Mouse (Mus musculus) midbrain, embryonic 13.5 days (tissue): ENCODE measurements around the gene Relch. TPM values are rescaled to one million over a fixed set of nuclear protein-coding genes. Genes with fewer than 3 reads are reported as not detected.
A peak's percentile ranks its signal among the peaks of the same experiment; 100 is the strongest.
"Not testable (repeated sequence)": the region's sequence is repeated elsewhere in the genome, so short reads cannot be mapped to it uniquely, and the experiment has no call there.

Experiments
- ATAC-seq: fragments of 200-750 bp; cut with Nextera tagmentation; 2 replicates; pipeline ENCODE4 v1.8.0; 2017; ENCODE audit warnings: mild to moderate bottlenecking, moderate TSS enrichment, moderate library complexity
- H3K27ac ChIP-seq: fragments of 300-500 bp; sonication (generic); 2 replicates; pipeline ENCODE4 v1.5.1; 2015; ENCODE audit warnings: inconsistent platforms, mild to moderate bottlenecking, moderate library complexity
- H3K27me3 ChIP-seq: fragments of 300-500 bp; sonication (generic); 2 replicates; pipeline ENCODE4 v1.6.1; 2015; ENCODE audit warnings: mild to moderate bottlenecking, inconsistent platforms
- H3K36me3 ChIP-seq: fragments of 300-500 bp; sonication (generic); 2 replicates; pipeline ENCODE4 v1.6.1; 2015; ENCODE audit warnings: mild to moderate bottlenecking, inconsistent platforms
- H3K4me1 ChIP-seq: fragments of 300-500 bp; sonication (generic); replicated peaks from 2 replicates; pipeline ENCODE4 v1.6.1; 2015; ENCODE audit warnings: inconsistent platforms
- H3K4me2 ChIP-seq: fragments of 300-500 bp; sonication (generic); replicated peaks from 2 replicates; pipeline ENCODE4 v1.6.1; 2015; ENCODE audit warnings: moderate library complexity, mild to moderate bottlenecking, inconsistent platforms
- H3K4me3 ChIP-seq: fragments of 300-500 bp; sonication (generic); replicated peaks from 2 replicates; pipeline ENCODE4 v1.5.1; 2015; ENCODE audit warnings: mild to moderate bottlenecking, inconsistent platforms
- H3K9ac ChIP-seq: fragments of 300-500 bp; sonication (generic); replicated peaks from 2 replicates; pipeline ENCODE4 v1.6.1; 2015; ENCODE audit warnings: mild to moderate bottlenecking, inconsistent platforms
- H3K9me3 ChIP-seq: fragments of 300-500 bp; sonication (generic); 2 replicates; pipeline ENCODE4 v1.6.1; 2016; ENCODE audit warnings: mild to moderate bottlenecking, inconsistent platforms
- WGBS: fragments of 180-500 bp; shearing (Covaris S2); methylation state at CpG from one replicate; pipeline ENCODE4 v1.1.7; 2015; 5-methylcytosine and 5-hydroxymethylcytosine counted together
- polyA plus RNA-seq: library from polyadenylated mRNA; unstranded; fragments of >200 nt; fragmentation: Nextera tagmentation; extraction: Ambion mirVana; gene quantifications from 2 replicates; pipeline ENCODE4 v1.2.1, GENCODE M21; 2015

Gene Relch
- polyA plus RNA-seq, 1 experiment from 2014 or later: 40.8 TPM

- no peak overlapping the region for H3K4me2 ChIP-seq
- H3K27ac ChIP-seq: no peak overlapping the region
- H3K4me3 ChIP-seq: no peak overlapping the region
- H3K36me3 ChIP-seq: peaks cover 55% of the 10 kb centered on the region
- over 99% methylated on average over 4 of the region's 4 CpGs for WGBS
- no peaks in the 10 kb centered on the region for H3K4me1 ChIP-seq
- no peaks in the 10 kb centered on the region for H3K9me3 ChIP-seq
- no peak overlapping the region for H3K9ac ChIP-seq
- ATAC-seq: no peak
- H3K27me3 ChIP-seq: no peaks in the 10 kb centered on the region
These were observed 84.6 kb downstream of the Relch start for GRCm38 (mm10) chr1:105748091-105748799.

GRCm38 (mm10) chr1:105752196-105752595 lies 88.5 kb downstream of the Relch start:
- no peaks in the 10 kb centered on the region for H3K4me1 ChIP-seq
- peaks cover 38% of the 10 kb centered on the region for H3K36me3 ChIP-seq
- no peak overlapping the region for H3K4me2 ChIP-seq
- H3K9ac ChIP-seq: no peak overlapping the region
- no peak for ATAC-seq
- H3K27ac ChIP-seq: no peak overlapping the region
- no peaks in the 10 kb centered on the region for H3K9me3 ChIP-seq
- no peak overlapping the region for H3K4me3 ChIP-seq
- WGBS: 87% methylated on average over 4 of the region's 4 CpGs
- no peaks in the 10 kb centered on the region for H3K27me3 ChIP-seq

GRCm38 (mm10) chr1:105752944-105753343 lies 89.3 kb downstream of the Relch start:
- WGBS: 94% methylated on average over 1 of the region's 1 CpGs
- no peak overlapping the region for H3K4me2 ChIP-seq
- no peak overlapping the region for H3K4me3 ChIP-seq
- H3K4me1 ChIP-seq: no peaks in the 10 kb centered on the region
- H3K27ac ChIP-seq: no peak overlapping the region
- no peaks in the 10 kb centered on the region for H3K27me3 ChIP-seq
- H3K9me3 ChIP-seq: no peaks in the 10 kb centered on the region
- H3K36me3 ChIP-seq: peaks cover 37% of the 10 kb centered on the region
- H3K9ac ChIP-seq: no peak overlapping the region
- ATAC-seq: no peak

GRCm38 (mm10) chr1:105758798-105759197 lies 95.1 kb downstream of the Relch start:
- H3K27ac ChIP-seq: no peak overlapping the region
- H3K27me3 ChIP-seq: no peaks in the 10 kb centered on the region
- WGBS: 95% methylated on average over 4 of the region's 4 CpGs
- no peak overlapping the region for H3K4me2 ChIP-seq
- no peaks in the 10 kb centered on the region for H3K4me1 ChIP-seq
- H3K9me3 ChIP-seq: peaks cover 7% of the 10 kb centered on the region; the same call in 1 of the 2 replicates
- no peak overlapping the region for H3K4me3 ChIP-seq
- H3K36me3 ChIP-seq: peaks cover 5% of the 10 kb centered on the region; the same call in 1 of the 2 replicates
- no peak overlapping the region for H3K9ac ChIP-seq
- ATAC-seq: no peak

- Histone ChIP-seq H3K4me3 (no peak overlapping the region), H3K9ac (no peak overlapping the region), H3K27ac (no peak overlapping the region), H3K9me3 (peaks cover 7% of the 10 kb centered on the region; the same call in 1 of the 2 replicates), H3K36me3 (peaks cover 1% of the 10 kb centered on the region; the same call in 1 of the 2 replicates), H3K4me2 (no peak overlapping the region), H3K27me3 (no peaks in the 10 kb centered on the region), H3K4me1 (no peaks in the 10 kb centered on the region)
- 89% methylated on average over 3 of the region's 3 CpGs for WGBS
- no peak for ATAC-seq
These were observed 95.9 kb downstream of the Relch start for GRCm38 (mm10) chr1:105759422-105760165.

GRCm38 (mm10) chr1:105765586-105765985 lies 101.9 kb downstream of the Relch start:
- no peak for ATAC-seq
- H3K4me2 ChIP-seq: no peak overlapping the region
- H3K36me3 ChIP-seq: no peaks in the 10 kb centered on the region
- H3K4me1 ChIP-seq: no peaks in the 10 kb centered on the region
- H3K27me3 ChIP-seq: no peaks in the 10 kb centered on the region
- no peak overlapping the region for H3K4me3 ChIP-seq
- WGBS: 76% methylated on average over 8 of the region's 8 CpGs
- H3K27ac ChIP-seq: no peak overlapping the region
- H3K9ac ChIP-seq: no peak overlapping the region
- peaks cover 7% of the 10 kb centered on the region; the same call in 1 of the 2 replicates for H3K9me3 ChIP-seq

GRCm38 (mm10) chr1:105766099-105766498 lies 102.4 kb downstream of the Relch start:
- not testable (repeated sequence) for ATAC-seq, H3K4me2 ChIP-seq
- WGBS: 92% methylated on average over 9 of the region's 9 CpGs

GRCm38 (mm10) chr1:105768397-105768796 lies 104.7 kb downstream of the Relch start:
- Histone ChIP-seq H3K9ac (no peak overlapping the region), H3K9me3 (no peaks in the 10 kb centered on the region), H3K27ac (no peak overlapping the region), H3K4me3 (no peak overlapping the region), H3K27me3 (no peaks in the 10 kb centered on the region), H3K4me2 (no peak overlapping the region), H3K36me3 (no peaks in the 10 kb centered on the region), H3K4me1 (no peaks in the 10 kb centered on the region)
- no peak for ATAC-seq
- WGBS: 94% methylated on average over 2 of the region's 2 CpGs

More at GRCm38 (mm10) chr1:105766099-105766498, 102.4 kb downstream of the Relch start:
- not testable (repeated sequence) for H3K9me3 ChIP-seq, H3K27ac ChIP-seq, H3K27me3 ChIP-seq, H3K9ac ChIP-seq, H3K4me1 ChIP-seq, H3K36me3 ChIP-seq, H3K4me3 ChIP-seq

- no peak overlapping the region for H3K9ac ChIP-seq
- no peak overlapping the region for H3K27ac ChIP-seq
- H3K27me3 ChIP-seq: no peaks in the 10 kb centered on the region
- no peaks in the 10 kb centered on the region for H3K9me3 ChIP-seq
- 87% methylated on average over 2 of the region's 2 CpGs for WGBS
- H3K36me3 ChIP-seq: no peaks in the 10 kb centered on the region
- H3K4me2 ChIP-seq: no peak overlapping the region
- no peak overlapping the region for H3K4me3 ChIP-seq
- H3K4me1 ChIP-seq: no peaks in the 10 kb centered on the region
- ATAC-seq: no peak
These were observed 107.0 kb downstream of the Relch start for GRCm38 (mm10) chr1:105770685-105771084.

GRCm38 (mm10) chr1:105776426-105776825 lies 112.8 kb downstream of the Relch start:
- H3K9me3 ChIP-seq: no peaks in the 10 kb centered on the region
- WGBS: 90% methylated on average over 4 of the region's 4 CpGs
- H3K27ac ChIP-seq: no peak overlapping the region
- no peak for ATAC-seq
- H3K9ac ChIP-seq: no peak overlapping the region
- H3K4me3 ChIP-seq: no peak overlapping the region
- H3K4me2 ChIP-seq: no peak overlapping the region
- H3K27me3 ChIP-seq: peaks cover 21% of the 10 kb centered on the region
- H3K4me1 ChIP-seq: peaks cover 10% of the 10 kb centered on the region
- no peaks in the 10 kb centered on the region for H3K36me3 ChIP-seq

- ATAC-seq: no peak
- Histone ChIP-seq H3K27me3 (peaks cover 32% of the 10 kb centered on the region), H3K27ac (no peak overlapping the region), H3K36me3 (no peaks in the 10 kb centered on the region), H3K4me3 (peak overlapping the region; percentile 62), H3K9me3 (no peaks in the 10 kb centered on the region), H3K9ac (peak overlapping the region; percentile 73), H3K4me1 (peaks cover 10% of the 10 kb centered on the region), H3K4me2 (peak overlapping the region; percentile 92)
- 40% methylated on average over 12 of the region's 12 CpGs for WGBS
These were observed 116.4 kb downstream of the Relch start for GRCm38 (mm10) chr1:105780079-105780456.
